Mouse (Mus musculus) olfactory bulb, adult 2 months (tissue): ENCODE measurements around the gene Cd5l.

Source experiments
- CTCF ChIP-seq: fragments of 200-500 bp; IDR thresholded peaks from 2 replicates; pipeline ENCODE4 v1.5.1; 2012; ENCODE audit warnings: low read depth, mild to moderate bottlenecking, low read length, moderate library complexity; ENCODE audit not compliant: insufficient read depth
- POLR2A ChIP-seq: fragments of 200-500 bp; IDR thresholded peaks from 2 replicates; pipeline ENCODE4 v1.6.1; 2012; ENCODE audit warnings: mild to moderate bottlenecking, low read depth, low read length, moderate library complexity; ENCODE audit not compliant: insufficient read depth

- no peak for TF ChIP-seq CTCF
- TF ChIP-seq POLR2A: no peak
Measured at GRCm38 (mm10) chr3:87420645-87421044, 63.0 kb downstream of the Cd5l start.
